Mouse (Mus musculus) E14TG2a.4 (cell line): ENCODE data around the gene Pdlim1.

Experiments used
- H3K27me3 ChIP-seq: 2 replicates; pipeline ENCODE4 v1.6.1; 2014; ENCODE audit warnings: low read length, control low read depth; ENCODE audit not compliant: insufficient read depth
- H3K36me3 ChIP-seq: 2 replicates; pipeline ENCODE4 v1.6.1; 2014; ENCODE audit warnings: low read length, control low read depth; ENCODE audit not compliant: insufficient read depth
- H3K4me1 ChIP-seq: replicated peaks from 2 replicates; pipeline ENCODE4 v1.6.1; 2014; ENCODE audit warnings: low read depth, low read length, control low read depth
- H3K4me3 ChIP-seq: replicated peaks from 2 replicates; pipeline ENCODE4 v1.5.1; 2014; ENCODE audit warnings: mild to moderate bottlenecking, low read length
- H3K9me3 ChIP-seq: 2 replicates; pipeline ENCODE4 v1.6.1; 2014; ENCODE audit warnings: low read length, control low read depth
- CTCF ChIP-seq: conservative IDR thresholded peaks from 2 replicates; pipeline ENCODE4 v1.5.1; 2014; ENCODE audit warnings: low read length
- NANOG ChIP-seq: IDR thresholded peaks from 2 replicates; pipeline ENCODE4 v1.6.1; 2014; ENCODE audit warnings: borderline replicate concordance, low read length, mixed read lengths
- POU5F1 ChIP-seq: IDR thresholded peaks from 2 replicates; pipeline ENCODE4 v1.6.1; 2014; ENCODE audit warnings: low read length, borderline replicate concordance

Gene Pdlim1

GRCm38 (mm10) chr19:40297798-40298144 is 26.1 kb upstream of the Pdlim1 start:
- no peak overlapping the region for H3K4me3 ChIP-seq
- no peak for TF ChIP-seq POU5F1
- no peaks in the 10 kb centered on the region for H3K27me3 ChIP-seq
- H3K36me3 ChIP-seq, result no peaks in the 10 kb centered on the region; the same call in 1 of the 2 replicates
- H3K4me1 ChIP-seq, result no peaks in the 10 kb centered on the region
- H3K9me3 ChIP-seq, result no peaks in the 10 kb centered on the region

- Histone ChIP-seq H3K4me1 (no peaks in the 10 kb centered on the region), H3K4me3 (no peak overlapping the region), H3K9me3 (no peaks in the 10 kb centered on the region), H3K27me3 (no peaks in the 10 kb centered on the region), H3K36me3 (no peaks in the 10 kb centered on the region; the same call in 1 of the 2 replicates)
- TF ChIP-seq POU5F1 (no peak), CTCF (no peak), NANOG (no peak)
These were observed 25.6 kb upstream of the Pdlim1 start for GRCm38 (mm10) chr19:40297078-40297797.

GRCm38 (mm10) chr19:40294231-40294630 is 22.6 kb upstream of the Pdlim1 start:
- H3K27me3 ChIP-seq, result no peaks in the 10 kb centered on the region; the same call in 1 of the 2 replicates
- TF ChIP-seq NANOG, result no peak
- no peak for TF ChIP-seq CTCF
- no peak for TF ChIP-seq POU5F1
- no peaks in the 10 kb centered on the region; the same call in 1 of the 2 replicates for H3K36me3 ChIP-seq
- no peaks in the 10 kb centered on the region for H3K9me3 ChIP-seq
- H3K4me1 ChIP-seq, result no peaks in the 10 kb centered on the region
- no peak overlapping the region for H3K4me3 ChIP-seq

- no peaks in the 10 kb centered on the region; the same call in 1 of the 2 replicates for H3K27me3 ChIP-seq
- H3K4me3 ChIP-seq, result no peak overlapping the region
- H3K36me3 ChIP-seq, result no peaks in the 10 kb centered on the region; the same call in 1 of the 2 replicates
- no peaks in the 10 kb centered on the region for H3K9me3 ChIP-seq
- no peaks in the 10 kb centered on the region for H3K4me1 ChIP-seq
- no peak for TF ChIP-seq NANOG
- TF ChIP-seq CTCF, result no peak
- TF ChIP-seq POU5F1, result no peak
These were observed 22.1 kb upstream of the Pdlim1 start for GRCm38 (mm10) chr19:40293791-40294190.

- Histone ChIP-seq H3K27me3 (no peaks in the 10 kb centered on the region; the same call in 1 of the 2 replicates), H3K4me3 (no peak overlapping the region)
- no peak for TF ChIP-seq POU5F1
- no peak for TF ChIP-seq CTCF
- no peak for TF ChIP-seq NANOG
These were observed 18.6 kb upstream of the Pdlim1 start for GRCm38 (mm10) chr19:40290099-40290724.

GRCm38 (mm10) chr19:40288415-40288814 is 16.8 kb upstream of the Pdlim1 start:
- Histone ChIP-seq H3K36me3 (no peaks in the 10 kb centered on the region), H3K9me3 (no peaks in the 10 kb centered on the region), H3K27me3 (no peaks in the 10 kb centered on the region; the same call in 1 of the 2 replicates), H3K4me1 (peaks cover 6% of the 10 kb centered on the region), H3K4me3 (no peak overlapping the region)
- TF ChIP-seq POU5F1 (no peak), CTCF (no peak), NANOG (no peak)

More at GRCm38 (mm10) chr19:40290099-40290724, 18.6 kb upstream of the Pdlim1 start:
- no peaks in the 10 kb centered on the region; the same call in 1 of the 2 replicates for H3K36me3 ChIP-seq
- H3K4me1 ChIP-seq, result no peaks in the 10 kb centered on the region
- no peaks in the 10 kb centered on the region for H3K9me3 ChIP-seq

GRCm38 (mm10) chr19:40284704-40285103 is 13.1 kb upstream of the Pdlim1 start:
- H3K4me1 ChIP-seq, result peaks cover 10% of the 10 kb centered on the region
- no peak overlapping the region for H3K4me3 ChIP-seq
- no peaks in the 10 kb centered on the region for H3K27me3 ChIP-seq
- TF ChIP-seq NANOG (no peak), POU5F1 (no peak), CTCF (no peak)
- peaks cover 3% of the 10 kb centered on the region; the same call in 1 of the 2 replicates for H3K9me3 ChIP-seq
- no peaks in the 10 kb centered on the region for H3K36me3 ChIP-seq

GRCm38 (mm10) chr19:40283415-40283814 is 11.8 kb upstream of the Pdlim1 start:
- Histone ChIP-seq H3K27me3 (no peaks in the 10 kb centered on the region), H3K9me3 (peaks cover 3% of the 10 kb centered on the region; the same call in 1 of the 2 replicates), H3K36me3 (no peaks in the 10 kb centered on the region), H3K4me3 (no peak overlapping the region), H3K4me1 (peaks cover 10% of the 10 kb centered on the region)
- TF ChIP-seq CTCF, result no peak
- TF ChIP-seq POU5F1, result no peak
- no peak for TF ChIP-seq NANOG
